Mouse (Mus musculus) inflammation-experienced regulatory T-cells, adult 6 months (primary cell): ENCODE measurements around the gene Barhl1. TPM values are rescaled to one million over a fixed set of nuclear protein-coding genes. Genes with fewer than 3 reads are reported as not detected.

ENCODE experiments used
- ATAC-seq: one replicate; pipeline ENCODE4 v1.8.0; 2017
- polyA plus RNA-seq, 3 experiments: library from polyadenylated mRNA; unstranded; fragments of 100-300 nt; shearing (Covaris generic); gene quantifications; one replicate each; pipeline ENCODE4 v1.2.1; 2017

The Barhl1 gene
- polyA plus RNA-seq, 3 experiments from 2014 or later, result not detected

- no peak for ATAC-seq
Measured at GRCm38 (mm10) chr2:28911331-28912038, 5.0 kb downstream of the Barhl1 start.

GRCm38 (mm10) chr2:28910877-28911276 lies 5.6 kb downstream of the Barhl1 start:
- ATAC-seq, result no peak

DNA sequence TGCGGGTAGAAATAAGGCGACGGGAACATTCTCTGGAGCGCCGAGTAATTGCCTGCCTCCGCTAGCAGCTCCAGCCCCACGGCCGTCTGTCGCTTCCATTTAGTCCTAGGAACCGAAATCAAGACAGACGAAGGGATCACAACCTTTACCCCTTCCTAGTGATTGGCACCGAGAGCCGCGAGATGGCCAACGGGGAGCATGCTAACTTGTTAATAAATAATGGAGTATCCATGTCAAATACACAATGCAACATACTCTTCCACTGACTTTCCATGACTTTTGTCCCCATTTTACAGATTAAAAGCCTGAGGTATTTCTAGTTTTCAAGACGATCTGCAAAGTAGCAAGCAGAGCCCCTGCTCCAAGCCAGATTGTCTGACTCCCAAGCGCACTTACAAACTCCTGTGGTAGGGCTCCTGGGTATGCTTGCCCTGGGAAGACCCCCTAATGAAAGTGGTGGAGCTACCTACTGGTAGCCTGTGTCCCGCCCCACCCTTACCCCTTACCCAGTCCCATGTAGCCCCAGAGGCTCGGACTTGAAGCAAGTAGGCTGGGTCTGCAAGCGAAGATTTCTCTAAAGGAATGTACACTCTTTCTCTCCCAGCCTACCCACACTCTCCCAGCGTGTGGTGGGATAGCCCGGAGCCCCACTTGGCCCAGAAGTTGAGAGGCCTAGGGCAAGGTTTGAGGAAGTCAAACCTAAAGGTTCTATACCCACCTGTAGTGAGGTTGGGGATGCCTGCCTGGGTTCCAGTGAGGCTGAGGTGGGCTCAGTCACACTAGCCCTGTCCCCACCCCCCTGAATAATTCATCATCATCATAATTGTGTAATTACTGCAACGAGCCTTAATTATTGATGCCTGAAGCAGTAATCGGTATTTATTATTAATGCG lies 6.4 kb downstream of the Barhl1 start:
- ATAC-seq, result no peak

DNA sequence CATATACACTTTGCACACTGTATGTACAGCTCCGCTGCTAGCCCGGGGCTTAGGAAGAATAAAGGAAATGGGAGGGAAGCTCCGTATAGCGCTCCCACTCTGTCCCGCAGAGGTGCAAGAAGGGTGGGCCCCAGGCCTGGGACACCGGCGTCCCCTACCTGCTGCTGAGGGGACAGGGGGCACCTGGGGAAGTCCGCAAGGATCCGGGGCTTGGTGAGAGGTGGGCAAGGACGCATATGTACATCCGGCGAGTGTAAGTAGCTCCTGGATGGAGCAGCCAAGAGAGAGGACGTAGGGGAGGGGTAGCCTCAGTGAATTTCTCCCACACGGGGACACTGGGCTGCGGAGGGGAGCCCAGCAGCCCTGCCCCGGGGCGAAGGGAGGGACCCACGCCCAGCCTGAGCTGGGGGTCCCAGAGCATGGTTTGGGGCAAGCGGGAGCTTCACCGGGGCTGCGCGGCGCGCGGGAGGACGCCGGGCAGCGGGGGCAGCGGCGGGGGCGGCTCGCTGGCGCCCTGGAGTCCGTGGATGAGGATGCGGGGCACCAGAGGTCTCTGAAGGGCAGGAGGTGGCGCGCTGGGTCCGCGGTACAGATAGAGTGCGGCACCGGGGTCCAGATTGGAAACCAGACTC lies 7.2 kb downstream of the Barhl1 start:
- ATAC-seq, result no peak

DNA sequence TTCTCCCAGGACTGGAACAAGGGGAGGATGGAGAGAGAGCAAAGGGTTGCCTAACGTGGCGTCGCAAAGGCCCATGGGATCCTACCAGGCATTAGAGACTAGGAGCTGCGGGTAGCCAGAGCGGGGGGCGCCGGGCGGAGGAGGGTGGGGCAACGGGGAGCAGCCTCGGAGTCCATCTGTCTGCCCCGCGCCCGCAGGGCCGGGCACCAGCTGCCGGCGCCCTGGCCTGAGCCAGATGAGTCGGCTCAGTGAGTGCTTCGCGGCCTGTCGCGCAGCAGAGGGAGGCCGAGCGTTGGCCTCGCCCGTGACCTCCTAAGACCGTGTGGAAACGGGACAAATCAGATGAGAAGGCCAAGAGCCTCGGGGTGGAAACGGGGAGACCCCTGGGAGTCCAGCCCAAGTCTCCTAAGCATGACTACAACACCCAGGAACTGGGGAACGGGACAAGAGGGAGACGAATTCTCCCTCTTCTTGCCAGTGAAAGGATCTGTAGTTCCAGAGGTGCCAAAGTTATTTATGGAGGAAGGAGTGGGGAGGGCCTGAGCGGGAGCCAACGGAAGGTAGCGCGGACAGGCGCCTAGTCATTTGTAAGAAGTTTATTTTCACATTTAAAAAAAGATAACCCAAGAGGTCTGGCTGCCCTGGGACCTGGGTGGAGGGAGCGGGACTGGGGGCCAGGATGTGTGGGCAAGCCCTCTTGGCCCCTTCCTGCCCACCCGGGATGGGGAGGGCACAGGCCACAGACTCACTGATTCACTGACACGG lies 7.9 kb downstream of the Barhl1 start:
- ATAC-seq, result no peak

GRCm38 (mm10) chr2:28907691-28908388 lies 8.6 kb downstream of the Barhl1 start:
- no peak for ATAC-seq

DNA sequence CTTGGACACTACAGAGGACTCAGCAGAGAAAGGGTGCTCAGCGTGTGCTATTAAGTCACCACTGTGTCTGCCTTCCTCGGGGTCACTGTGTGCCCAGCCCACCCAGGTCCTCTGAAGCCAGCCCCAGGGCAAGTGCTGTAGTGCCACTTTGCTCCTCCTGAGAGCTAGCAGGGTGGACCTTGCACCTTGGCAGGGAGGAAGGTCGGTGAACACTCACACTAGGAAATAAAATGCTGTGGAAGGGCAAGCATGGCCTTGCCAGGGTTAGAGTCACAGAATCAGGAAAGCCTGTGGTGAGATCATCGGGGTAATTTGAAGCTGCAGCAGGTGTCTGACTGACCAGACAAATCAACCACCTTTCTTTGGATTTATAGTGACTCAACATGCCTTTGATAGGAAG lies 10.9 kb downstream of the Barhl1 start:
- ATAC-seq, result no peak

DNA sequence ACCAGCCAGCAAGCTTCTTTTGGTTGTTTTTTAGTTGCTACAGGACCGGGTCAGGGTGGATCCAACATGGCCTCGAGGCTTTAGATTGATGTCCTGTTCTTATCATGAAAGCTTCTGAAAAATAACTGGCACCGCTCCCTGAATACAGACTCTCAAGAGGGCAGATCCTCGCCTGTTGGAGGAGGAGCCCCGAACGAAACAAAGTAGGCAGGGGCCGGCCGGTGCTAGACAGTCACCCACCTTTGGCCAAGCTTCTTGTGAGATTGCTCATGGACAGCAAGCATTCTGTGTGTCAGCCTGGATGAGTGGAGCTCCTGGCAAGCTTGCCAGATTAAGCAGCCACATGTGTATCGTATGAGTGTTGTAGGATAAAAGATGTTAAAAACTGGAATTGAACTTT lies 11.7 kb downstream of the Barhl1 start:
- no peak for ATAC-seq

- ATAC-seq, result no peak
Measured at GRCm38 (mm10) chr2:28903871-28904270, 12.6 kb downstream of the Barhl1 start.

DNA sequence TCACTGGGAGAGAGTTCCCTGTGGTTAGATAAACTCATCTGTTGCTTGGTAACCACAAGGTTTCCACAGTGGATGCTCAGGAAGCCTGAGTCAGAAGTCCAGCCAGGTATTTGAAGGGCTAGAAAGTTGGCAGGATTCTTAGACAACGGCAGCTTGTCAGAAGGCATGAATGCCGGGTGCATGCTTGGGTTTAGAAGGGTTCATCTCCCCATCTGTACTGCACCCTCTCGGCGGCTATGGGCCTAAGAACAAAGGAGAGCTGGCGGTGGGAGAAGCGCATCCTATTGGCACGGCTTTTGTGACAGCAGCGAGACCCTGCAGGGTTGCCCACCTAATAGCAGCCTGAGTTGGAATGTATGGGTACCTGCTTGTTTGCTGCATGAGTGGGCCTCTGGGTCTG lies 14.2 kb downstream of the Barhl1 start:
- ATAC-seq, result no peak

GRCm38 (mm10) chr2:28897340-28897899 lies 19.0 kb downstream of the Barhl1 start:
- no peak for ATAC-seq

- no peak for ATAC-seq
Measured at GRCm38 (mm10) chr2:28895876-28896275, 20.6 kb downstream of the Barhl1 start.

- no peak for ATAC-seq
Measured at GRCm38 (mm10) chr2:28893526-28893925, 22.9 kb downstream of the Barhl1 start.

DNA sequence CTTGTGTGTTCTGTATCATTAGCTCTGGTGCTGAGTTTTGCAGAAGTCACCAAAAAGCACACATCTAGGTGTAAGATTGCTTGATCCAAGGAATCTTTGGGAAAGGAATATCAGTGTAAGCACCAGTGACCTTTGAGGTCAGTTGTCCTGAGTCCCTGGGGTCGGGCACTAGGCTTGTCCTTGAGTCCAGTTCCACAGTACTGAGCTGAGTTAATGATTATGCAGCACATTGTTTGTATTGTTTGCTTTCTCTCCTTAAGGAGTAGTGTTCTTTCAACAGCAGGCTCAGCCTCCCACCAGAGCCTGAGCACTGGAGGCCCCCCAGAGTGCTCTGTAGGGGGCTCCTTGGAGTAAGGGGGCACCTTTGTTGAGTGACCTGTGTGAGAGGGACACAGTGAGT lies 23.7 kb downstream of the Barhl1 start:
- ATAC-seq, result no peak

DNA sequence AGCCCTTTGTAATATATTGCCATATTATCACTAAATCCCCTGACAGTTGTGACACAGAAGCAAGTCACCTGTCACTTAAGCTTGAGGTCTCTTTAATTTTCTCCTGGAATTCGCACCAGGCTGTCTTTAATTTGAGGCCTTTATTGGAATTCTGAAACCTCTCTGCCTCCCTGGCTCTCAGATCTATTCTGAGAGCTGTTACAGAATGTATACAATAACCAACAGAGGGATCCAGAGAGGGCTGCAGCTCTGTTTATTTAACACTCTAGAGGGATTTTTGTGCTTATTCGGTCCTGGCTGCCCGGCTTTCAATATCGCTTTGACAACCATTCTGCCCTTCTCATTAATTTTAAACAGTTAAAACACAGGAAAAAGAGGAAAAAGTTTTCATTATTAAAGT lies 31.6 kb downstream of the Barhl1 start:
- no peak for ATAC-seq

DNA sequence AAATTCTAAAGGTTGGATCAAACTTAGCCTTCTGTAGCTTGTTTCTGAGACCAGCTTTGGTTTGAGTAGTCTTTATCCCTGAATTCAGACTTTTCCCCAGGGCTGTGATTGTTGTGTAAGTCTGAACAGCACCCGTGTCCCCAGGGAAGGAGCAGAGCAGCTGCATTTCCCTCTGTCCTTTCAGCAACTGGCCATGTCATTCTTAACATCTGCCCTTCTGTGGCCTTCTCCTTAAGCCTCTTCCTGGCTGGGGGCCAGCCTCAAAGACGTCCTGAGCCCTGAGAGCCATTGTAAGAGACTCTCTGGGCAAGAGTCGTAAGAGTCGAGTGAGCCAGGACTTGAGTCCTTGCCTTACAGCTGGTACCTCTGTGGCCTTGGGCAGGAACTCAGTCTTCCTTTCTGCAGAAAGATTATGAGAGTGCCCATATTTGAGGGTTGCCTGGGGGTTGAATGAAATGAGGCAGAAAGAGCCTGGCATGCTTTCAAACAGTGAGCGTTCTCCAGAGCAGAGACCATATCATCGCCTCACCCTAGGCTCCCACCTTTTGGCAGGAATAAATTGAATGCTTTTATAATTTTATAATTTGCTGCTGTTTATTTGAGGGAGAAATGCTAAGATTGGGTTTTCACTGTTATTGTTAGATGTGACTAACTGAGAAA lies 33.5 kb downstream of the Barhl1 start:
- no peak for ATAC-seq

GRCm38 (mm10) chr2:28882047-28882446 lies 34.4 kb downstream of the Barhl1 start:
- ATAC-seq, result no peak

DNA sequence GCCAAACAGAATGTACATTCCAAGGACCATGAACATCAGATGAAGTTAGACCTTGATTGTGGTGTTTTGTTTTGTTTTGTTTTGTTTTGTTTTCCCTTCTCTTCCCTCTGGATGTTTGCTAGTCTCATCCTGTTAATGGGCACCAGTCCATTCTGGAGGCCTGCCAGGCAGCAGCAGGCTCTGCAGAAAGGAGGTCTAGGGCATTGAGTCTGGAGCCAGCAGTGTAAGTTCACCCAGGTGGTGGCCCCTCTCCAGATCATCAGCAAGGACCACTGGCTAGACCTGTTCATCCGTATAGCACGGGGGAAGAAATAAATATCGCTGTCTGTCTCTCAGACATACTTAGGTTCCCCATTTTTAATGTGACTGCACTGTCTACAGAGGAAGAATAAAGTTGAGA lies 35.2 kb downstream of the Barhl1 start:
- ATAC-seq, result no peak

GRCm38 (mm10) chr2:28875554-28875953 lies 40.9 kb downstream of the Barhl1 start:
- ATAC-seq, result no peak

DNA sequence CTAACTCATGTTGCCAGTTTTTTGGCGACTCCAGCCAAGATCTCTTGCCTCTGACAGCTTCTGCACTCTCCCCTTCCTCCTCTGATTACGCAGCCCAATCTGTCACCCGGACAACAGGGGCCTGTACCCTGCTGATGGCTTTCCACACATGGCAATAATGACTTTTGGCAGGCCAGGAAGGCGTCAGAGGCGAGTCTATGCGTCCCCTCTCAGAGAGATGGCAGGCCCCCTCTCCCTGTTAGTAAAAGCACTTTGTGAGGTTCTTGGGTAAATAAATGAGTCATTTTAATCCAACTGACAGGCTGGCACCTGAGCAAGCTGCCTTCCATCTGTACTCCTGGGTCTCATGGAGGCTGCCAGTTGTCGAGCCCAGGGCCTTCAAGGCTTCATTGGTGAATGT lies 49.0 kb downstream of the Barhl1 start:
- ATAC-seq, result no peak

GRCm38 (mm10) chr2:28863857-28864256 lies 52.6 kb downstream of the Barhl1 start:
- no peak for ATAC-seq
